Mouse (Mus musculus): ENCODE results near the gene 4930415O20Rik. TPM values are rescaled to one million over a fixed set of nuclear protein-coding genes. Genes with fewer than 3 reads are reported as not detected.
"Not testable (repeated sequence)": the region's sequence is repeated elsewhere in the genome, so short reads cannot be mapped to it uniquely, and the experiment has no call there.

Gene 4930415O20Rik
- polyA plus RNA-seq, 1 experiment from 2014 or later = not detected

- H3K36me3 ChIP-seq (ENCODE audit: insufficient read depth) = peaks cover 16% of the 10 kb centered on the region
- H3K27me3 ChIP-seq (ENCODE audit: insufficient read depth, low read length) = no peaks in the 10 kb centered on the region
- 38% methylated on average over 7 of the region's 7 CpGs for WGBS
- no peak overlapping the region for H3K4me2 ChIP-seq
- TF ChIP-seq CTCF (IDR thresholded peaks at IDR 0.05; ENCODE audit: low read depth) = no peak
- no peak overlapping the region for H3K27ac ChIP-seq (ENCODE audit: low read depth)
- no peaks in the 10 kb centered on the region for H3K9me3 ChIP-seq (ENCODE audit: low read depth, low read length)
- H3K4me3 ChIP-seq (ENCODE audit: low read depth, low read length) = no peak overlapping the region
- no peak overlapping the region for H3K9ac ChIP-seq
- peak; percentile 13 for DNase-seq
- H3K4me1 ChIP-seq (ENCODE audit: insufficient read depth) = no peaks in the 10 kb centered on the region
- no peak for ATAC-seq (ENCODE audit: insufficient read depth)
Measured at GRCm38 (mm10) chr15:98585421-98585820, 14.6 kb downstream of the 4930415O20Rik start.

GRCm38 (mm10) chr15:98586141-98586540, 15.3 kb downstream of the 4930415O20Rik start:
- not testable (repeated sequence) for H3K27me3 ChIP-seq (ENCODE audit: insufficient read depth, low read length); DNase-seq; ATAC-seq (ENCODE audit: insufficient read depth); H3K9me3 ChIP-seq (ENCODE audit: low read depth, low read length); H3K4me1 ChIP-seq (ENCODE audit: insufficient read depth); H3K4me2 ChIP-seq; H3K9ac ChIP-seq; H3K4me3 ChIP-seq (ENCODE audit: low read depth, low read length); H3K27ac ChIP-seq (ENCODE audit: low read depth)
- 61% methylated on average over 9 of the region's 9 CpGs for WGBS
- peaks cover 23% of the 10 kb centered on the region for H3K36me3 ChIP-seq (ENCODE audit: insufficient read depth)

- Histone ChIP-seq H3K4me2 (no peak overlapping the region), H3K4me1 (ENCODE audit: insufficient read depth) (no peaks in the 10 kb centered on the region), H3K36me3 (ENCODE audit: insufficient read depth) (peaks cover 40% of the 10 kb centered on the region), H3K9ac (no peak overlapping the region), H3K27ac (ENCODE audit: low read depth) (no peak overlapping the region), H3K9me3 (ENCODE audit: low read depth, low read length) (no peaks in the 10 kb centered on the region), H3K4me3 (ENCODE audit: low read depth, low read length) (no peak overlapping the region), H3K27me3 (ENCODE audit: insufficient read depth, low read length) (no peaks in the 10 kb centered on the region)
- WGBS = 83% methylated on average over 11 of the region's 11 CpGs
- no peak for DNase-seq
- no peak for TF ChIP-seq CTCF (IDR thresholded peaks at IDR 0.05; ENCODE audit: low read depth)
- no peak for ATAC-seq (ENCODE audit: insufficient read depth)
Measured at GRCm38 (mm10) chr15:98587751-98588150, 16.9 kb downstream of the 4930415O20Rik start.

GRCm38 (mm10) chr15:98589640-98590336, 19.0 kb downstream of the 4930415O20Rik start:
- 57% methylated on average over 7 of the region's 7 CpGs for WGBS
- Histone ChIP-seq H3K4me1 (ENCODE audit: insufficient read depth) (no peaks in the 10 kb centered on the region), H3K36me3 (ENCODE audit: insufficient read depth) (peaks cover 60% of the 10 kb centered on the region), H3K4me3 (ENCODE audit: low read depth, low read length) (no peak overlapping the region), H3K9ac (no peak overlapping the region), H3K4me2 (no peak overlapping the region), H3K27me3 (ENCODE audit: insufficient read depth, low read length) (no peaks in the 10 kb centered on the region), H3K9me3 (ENCODE audit: low read depth, low read length) (no peaks in the 10 kb centered on the region), H3K27ac (ENCODE audit: low read depth) (no peak overlapping the region)
- no peak for TF ChIP-seq CTCF (IDR thresholded peaks at IDR 0.05; ENCODE audit: low read depth)
- DNase-seq = no peak
- no peak for ATAC-seq (ENCODE audit: insufficient read depth)

- Histone ChIP-seq H3K4me2 (no peak overlapping the region), H3K4me3 (ENCODE audit: low read depth, low read length) (no peak overlapping the region), H3K27me3 (ENCODE audit: insufficient read depth, low read length) (no peaks in the 10 kb centered on the region), H3K9me3 (ENCODE audit: low read depth, low read length) (no peaks in the 10 kb centered on the region), H3K9ac (no peak overlapping the region), H3K4me1 (ENCODE audit: insufficient read depth) (no peaks in the 10 kb centered on the region), H3K27ac (ENCODE audit: low read depth) (no peak overlapping the region), H3K36me3 (ENCODE audit: insufficient read depth) (peaks cover 76% of the 10 kb centered on the region)
- TF ChIP-seq CTCF (IDR thresholded peaks at IDR 0.05; ENCODE audit: low read depth) = no peak
- 72% methylated on average over 4 of the region's 4 CpGs for WGBS
- no peak for DNase-seq
- ATAC-seq (ENCODE audit: insufficient read depth) = no peak
Measured at GRCm38 (mm10) chr15:98591396-98591795, 20.6 kb downstream of the 4930415O20Rik start.

GRCm38 (mm10) chr15:98594193-98594592, 23.4 kb downstream of the 4930415O20Rik start:
- Histone ChIP-seq H3K27ac (ENCODE audit: low read depth) (no peak overlapping the region), H3K27me3 (ENCODE audit: insufficient read depth, low read length) (no peaks in the 10 kb centered on the region), H3K9me3 (ENCODE audit: low read depth, low read length) (no peaks in the 10 kb centered on the region), H3K9ac (no peak overlapping the region), H3K4me3 (ENCODE audit: low read depth, low read length) (no peak overlapping the region), H3K4me2 (no peak overlapping the region), H3K4me1 (ENCODE audit: insufficient read depth) (no peaks in the 10 kb centered on the region), H3K36me3 (ENCODE audit: insufficient read depth) (peaks cover 98% of the 10 kb centered on the region)
- ATAC-seq (ENCODE audit: insufficient read depth) = no peak
- TF ChIP-seq CTCF (IDR thresholded peaks at IDR 0.05; ENCODE audit: low read depth) = no peak
- 77% methylated on average over 19 of the region's 19 CpGs for WGBS
- no peak for DNase-seq

- ATAC-seq (ENCODE audit: insufficient read depth) (no peak), DNase-seq (no peak)
- Histone ChIP-seq H3K4me1 (ENCODE audit: insufficient read depth) (no peaks in the 10 kb centered on the region), H3K36me3 (ENCODE audit: insufficient read depth) (peaks cover 98% of the 10 kb centered on the region), H3K4me3 (ENCODE audit: low read depth, low read length) (no peak overlapping the region), H3K9ac (no peak overlapping the region), H3K9me3 (ENCODE audit: low read depth, low read length) (no peaks in the 10 kb centered on the region), H3K4me2 (no peak overlapping the region), H3K27me3 (ENCODE audit: insufficient read depth, low read length) (no peaks in the 10 kb centered on the region), H3K27ac (ENCODE audit: low read depth) (no peak overlapping the region)
- no peak for TF ChIP-seq CTCF (IDR thresholded peaks at IDR 0.05; ENCODE audit: low read depth)
- WGBS = 88% methylated on average over 5 of the region's 5 CpGs
Measured at GRCm38 (mm10) chr15:98595049-98595448, 24.2 kb downstream of the 4930415O20Rik start.
